Mouse (Mus musculus) heart, adult 9 months (tissue): ENCODE results near the gene Arhgap28.
A peak's percentile ranks its signal among the peaks of the same experiment; 100 is the strongest.

Experiments
- DNase-seq, 2 experiments: peaks; one replicate each; pipeline ENCODE4 v3.0.0; 2022; ENCODE audit warnings: low spot score in 2 of 2

The Arhgap28 gene

DNA sequence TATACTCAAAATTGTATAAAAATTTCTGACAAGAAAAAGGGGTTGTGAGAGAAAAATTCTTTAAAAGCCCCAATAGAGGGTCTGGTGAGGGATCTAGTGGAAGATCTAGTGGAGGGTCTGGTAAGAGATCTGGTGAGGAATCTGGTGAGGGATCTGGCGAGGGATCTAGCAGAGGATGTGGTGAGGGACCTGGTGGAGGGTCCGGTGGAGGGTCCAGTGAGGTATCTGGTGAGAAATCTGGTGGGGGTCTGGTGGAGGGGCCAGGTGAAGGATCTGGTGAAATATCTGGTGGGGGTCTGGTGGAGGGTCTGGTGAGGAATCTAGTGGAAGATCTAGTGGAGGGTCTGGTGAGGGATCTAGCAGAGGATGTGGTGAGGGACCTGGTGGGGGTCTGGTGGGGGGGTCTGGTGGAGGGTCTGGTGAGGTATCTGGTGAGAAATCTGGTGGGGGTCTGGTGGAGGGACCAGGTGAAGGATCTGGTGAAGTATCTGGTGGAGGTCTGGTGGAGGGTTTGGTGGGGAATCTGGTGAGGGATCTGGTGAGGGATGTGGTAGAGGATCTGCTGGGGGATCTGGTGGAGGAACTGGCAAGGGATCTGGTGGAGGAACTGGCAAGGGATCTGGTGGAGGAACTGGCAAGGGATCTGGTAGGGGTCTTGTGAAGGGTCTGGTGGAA, 10.4 kb downstream of the Arhgap28 start:
- no peak for DNase-seq

DNA sequence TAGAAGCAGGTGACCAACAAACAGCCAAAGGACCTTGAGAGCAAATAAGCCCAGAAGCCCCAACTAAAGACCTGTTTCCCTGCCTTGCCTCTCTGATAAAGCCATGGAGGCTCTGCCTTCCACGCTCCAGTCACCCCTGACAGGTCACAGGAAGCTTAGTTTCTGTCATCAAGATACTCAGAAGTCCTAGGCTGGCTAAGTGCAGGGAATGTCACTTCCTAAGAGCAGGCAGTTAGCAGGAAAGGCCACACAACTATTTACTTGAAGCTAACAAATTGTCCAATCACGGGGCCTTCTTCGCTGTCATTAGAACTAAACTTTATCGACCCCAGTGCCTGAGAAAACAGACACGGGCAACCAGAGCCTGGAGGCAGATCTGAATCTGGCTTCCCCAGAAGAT, 14.2 kb downstream of the Arhgap28 start:
- no peak for DNase-seq

DNA sequence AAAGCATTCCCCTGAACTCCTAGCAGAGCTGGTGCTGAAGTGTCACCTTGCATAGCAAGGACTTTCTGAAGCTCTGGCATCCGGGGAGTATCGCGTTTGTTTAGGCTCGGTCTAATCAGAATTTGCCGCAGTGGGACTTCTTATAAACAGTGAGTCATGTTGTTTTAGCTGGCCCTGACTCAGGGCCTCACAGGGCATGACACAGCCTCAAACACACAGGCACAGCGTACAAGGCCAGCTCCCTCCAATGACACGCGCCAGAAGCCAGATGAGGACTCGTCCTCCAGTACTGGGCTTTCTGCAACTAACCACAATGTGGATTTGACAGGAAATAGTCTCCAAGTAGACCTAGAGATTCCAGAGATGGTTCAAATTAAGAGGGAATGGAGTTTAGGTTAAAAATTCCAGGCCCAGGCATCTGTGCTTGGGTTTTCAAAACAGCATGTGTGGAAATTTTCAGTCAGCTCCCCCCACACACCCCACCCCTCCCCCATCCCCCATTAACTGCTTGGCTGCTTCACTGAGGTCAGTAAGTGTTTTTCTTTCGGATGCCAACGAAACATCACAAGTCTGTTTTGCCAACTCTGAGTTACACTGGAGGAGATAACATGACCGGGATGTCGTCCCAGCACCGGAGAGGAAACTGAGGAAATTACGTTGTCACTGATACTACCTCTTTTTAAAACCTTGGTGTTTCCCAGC, 14.8 kb downstream of the Arhgap28 start:
- peak; percentile 82 to 85 for DNase-seq

DNA sequence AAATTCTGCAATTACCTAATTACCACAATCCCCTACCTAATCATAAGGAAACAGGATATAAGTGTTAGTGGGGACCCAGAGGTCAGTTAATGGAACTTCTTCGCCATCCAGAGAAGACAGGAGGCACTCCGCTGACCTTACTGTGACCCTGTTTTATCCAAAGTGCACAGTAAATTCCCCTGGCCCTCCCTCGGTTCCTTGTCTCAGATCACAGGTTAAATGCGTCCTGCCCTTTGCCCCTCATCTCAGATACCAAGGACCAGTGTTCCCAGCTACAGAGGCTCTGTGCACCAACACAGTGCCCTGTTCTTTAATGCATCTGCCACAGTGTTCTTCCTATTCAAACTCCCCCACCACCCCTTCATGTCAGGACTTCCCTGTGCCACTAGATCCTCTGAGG, 18.4 kb downstream of the Arhgap28 start:
- DNase-seq = no peak

DNA sequence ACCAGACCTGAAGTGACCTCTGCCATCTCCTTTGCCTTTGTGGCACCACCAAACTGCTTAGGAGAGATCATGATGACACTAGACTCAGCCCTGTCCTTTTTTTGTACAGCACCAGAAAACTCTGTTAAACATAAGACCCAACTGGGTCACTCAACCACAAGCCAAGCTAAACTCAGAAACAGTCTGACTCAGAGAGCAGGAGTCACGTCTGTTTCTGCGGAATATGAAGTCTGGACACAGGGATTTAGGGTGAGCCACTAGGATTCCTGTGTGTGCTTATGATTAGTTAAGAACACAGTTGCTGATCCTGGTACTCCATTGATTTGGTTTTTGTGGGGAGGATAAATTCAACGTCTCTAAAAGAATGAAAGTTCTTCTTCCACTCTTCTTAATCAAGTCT, 23.3 kb downstream of the Arhgap28 start:
- no peak for DNase-seq

DNA sequence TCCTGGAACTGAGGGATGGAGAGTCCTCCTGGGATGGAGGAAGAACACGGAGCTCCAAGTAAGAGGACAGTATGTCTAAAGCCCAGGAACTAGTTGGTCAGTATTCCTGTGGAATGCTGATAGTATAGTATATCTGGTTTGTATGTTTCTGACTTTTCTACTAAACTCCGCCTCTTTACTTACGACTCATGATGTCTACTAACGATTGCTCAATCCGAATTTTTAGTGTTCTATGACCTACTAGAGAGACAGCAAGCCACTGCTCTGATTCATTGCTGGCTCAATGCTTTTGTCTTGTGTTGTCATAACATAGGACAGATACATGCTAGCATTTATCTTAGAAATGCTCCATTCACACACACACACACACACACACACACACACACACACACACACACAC, 24.7 kb downstream of the Arhgap28 start:
- no peak for DNase-seq

DNA sequence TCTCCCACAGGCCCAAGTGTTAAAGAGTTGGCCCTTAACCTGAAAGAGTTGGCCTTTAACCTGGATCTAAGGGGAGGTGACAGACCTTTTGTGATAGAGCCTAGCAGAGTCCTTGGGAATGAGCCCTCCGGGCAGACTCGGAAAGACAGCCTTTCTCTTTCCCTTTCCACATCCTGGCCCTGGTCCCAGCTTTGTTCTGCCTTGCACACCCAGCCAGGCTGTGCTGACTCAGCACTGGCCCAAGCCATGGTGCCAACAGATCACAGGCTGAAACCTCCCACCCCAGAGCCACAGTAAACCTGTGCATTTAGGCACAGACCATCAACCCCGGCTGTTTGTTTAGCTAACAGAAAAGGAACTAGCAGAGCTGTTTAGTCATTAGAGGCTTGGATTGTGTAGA, 25.1 kb downstream of the Arhgap28 start:
- DNase-seq = peak; percentile 63 to 65

DNA sequence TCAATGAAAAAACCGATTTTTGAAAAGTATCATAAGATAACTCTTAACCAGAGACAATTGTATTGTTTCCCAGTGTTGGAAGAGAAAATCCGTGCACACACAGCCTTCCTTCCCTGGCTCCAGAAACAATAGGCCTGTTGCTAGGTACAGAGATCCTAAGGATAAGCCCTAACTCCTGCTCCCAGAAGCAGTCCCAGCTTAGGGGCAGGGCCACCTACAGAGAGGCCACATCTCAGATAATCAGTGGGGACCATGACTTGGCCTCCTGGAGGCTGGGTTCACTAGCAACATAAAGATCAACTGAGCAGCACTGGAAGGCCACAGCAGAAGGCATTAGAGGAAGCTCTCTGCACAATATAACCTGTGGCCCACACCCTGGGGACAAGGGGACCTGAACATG, 27.5 kb downstream of the Arhgap28 start:
- DNase-seq = no peak

DNA sequence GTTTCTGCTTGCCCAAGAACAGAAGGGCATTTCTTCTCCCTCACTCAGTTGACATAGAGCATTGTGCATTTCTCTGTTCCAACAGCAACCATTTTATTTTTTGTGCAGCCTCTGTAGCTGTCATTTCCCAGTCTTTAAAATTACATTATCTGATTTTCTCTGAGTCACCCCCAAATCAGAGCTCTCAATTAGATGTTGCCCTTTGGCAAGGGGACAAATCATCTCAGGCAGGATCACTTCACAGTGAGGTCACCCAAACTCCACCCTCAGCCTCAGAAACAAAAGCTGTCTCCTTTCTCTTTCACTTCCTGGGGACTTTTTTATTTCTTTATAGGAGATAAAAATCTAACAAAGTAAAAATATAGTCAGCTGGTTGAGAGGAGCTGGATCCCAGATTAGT, 27.9 kb downstream of the Arhgap28 start:
- DNase-seq = peak in 1 of 2 experiments; percentile 12

DNA sequence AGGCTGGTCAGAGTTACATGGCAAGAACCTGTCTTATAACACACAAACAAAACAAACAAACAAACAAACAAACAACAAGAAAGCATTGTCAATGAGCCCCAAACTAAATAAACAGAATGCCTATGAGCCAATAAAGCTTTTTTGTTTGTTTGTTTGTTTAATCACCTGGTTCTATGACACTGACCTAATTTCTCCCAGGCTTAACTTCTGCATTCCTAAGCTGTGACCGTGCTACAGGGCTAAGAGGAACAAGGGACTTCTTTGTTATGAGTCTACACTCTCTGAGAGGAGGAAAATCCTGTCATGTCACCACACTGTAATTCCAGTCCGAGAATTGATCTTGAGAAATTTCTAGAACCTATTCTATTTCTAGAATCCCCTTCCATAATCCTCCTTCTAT, 29.2 kb downstream of the Arhgap28 start:
- no peak for DNase-seq

DNA sequence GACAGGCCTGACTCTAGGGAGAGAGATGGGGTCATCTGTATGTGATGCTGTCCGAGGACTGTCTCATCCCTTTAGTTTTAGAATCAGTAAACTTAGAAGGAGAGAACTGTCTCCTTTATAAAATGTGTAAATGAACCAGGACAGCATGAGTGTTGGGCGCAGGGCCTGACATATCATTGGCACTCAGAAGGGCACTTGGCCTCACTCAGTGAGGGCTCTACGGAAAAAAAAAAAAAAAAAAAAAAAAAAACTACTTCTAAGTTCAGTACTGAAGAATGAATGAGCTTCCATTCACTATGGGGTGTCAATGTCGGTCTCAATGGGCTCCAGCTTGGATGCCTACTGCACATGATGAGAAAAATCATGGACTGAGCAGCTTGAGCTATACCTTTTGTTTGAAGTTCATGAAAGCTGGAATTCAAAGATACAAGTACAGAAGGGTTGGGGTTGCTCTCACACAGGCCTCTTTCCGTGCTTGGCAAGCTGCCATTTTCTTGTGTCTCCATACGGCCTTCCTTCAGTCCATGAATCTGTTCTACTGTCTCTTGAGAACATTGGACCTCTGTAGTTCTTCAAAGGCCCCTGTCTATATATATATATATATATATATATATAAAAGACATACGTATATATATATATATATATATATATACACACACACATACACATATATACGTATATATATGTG, 36.9 kb downstream of the Arhgap28 start:
- no peak for DNase-seq

DNA sequence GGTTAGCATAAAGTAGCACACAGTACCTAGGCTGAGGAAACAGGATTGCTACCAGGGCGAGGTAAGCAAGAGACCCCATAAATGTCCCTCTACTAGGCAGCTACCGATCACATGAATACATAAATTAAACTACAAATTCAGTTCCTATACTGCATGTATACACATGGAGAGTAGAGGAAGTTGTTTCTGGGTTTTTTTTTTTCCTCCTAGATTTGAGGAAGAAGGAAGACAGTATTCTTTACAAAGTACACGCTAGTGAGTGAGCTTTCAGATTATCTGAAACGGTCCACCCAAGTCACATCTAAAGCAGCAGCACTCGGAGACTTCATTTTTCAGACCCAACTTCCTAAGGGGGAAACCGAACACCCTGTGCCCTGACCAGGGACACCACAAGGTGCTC, 41.1 kb downstream of the Arhgap28 start:
- DNase-seq = no peak

DNA sequence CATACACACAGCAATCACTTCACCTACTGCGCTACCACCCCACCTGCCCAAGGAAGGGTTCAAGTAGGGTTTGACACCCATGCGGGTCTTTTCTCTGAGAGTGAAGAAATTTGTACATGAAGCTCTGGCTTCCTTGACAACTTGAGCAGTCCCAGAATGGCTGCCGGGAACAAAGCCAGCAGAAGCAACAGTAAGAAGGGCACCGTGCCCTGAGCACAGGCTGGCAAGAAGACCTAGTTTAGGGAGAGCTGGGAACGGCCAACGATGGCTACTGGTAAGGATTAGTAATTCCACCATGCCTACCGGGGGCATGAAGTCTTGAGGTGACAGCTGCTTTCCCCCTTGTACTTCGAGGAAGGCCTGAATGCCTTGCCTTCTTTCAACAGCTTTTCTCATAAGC, 41.9 kb downstream of the Arhgap28 start:
- DNase-seq = no peak

DNA sequence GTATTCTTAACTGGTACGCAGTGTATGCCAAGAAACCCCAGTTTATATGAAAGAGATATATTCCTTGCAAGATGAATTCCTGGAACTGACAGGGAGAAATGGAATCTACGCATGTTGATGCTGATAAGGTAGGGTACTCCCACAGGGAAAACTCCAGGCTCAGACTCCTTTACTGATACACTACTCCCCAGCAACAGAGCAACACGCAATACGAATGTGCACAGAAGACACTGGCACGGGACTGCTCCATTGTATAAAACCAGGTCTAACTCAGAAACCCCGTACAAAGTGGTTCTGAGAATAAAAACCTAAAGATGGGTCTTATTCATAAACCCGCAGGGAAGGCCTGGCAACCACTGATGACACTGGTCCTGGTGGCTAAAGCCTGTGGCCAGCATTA, 45.0 kb downstream of the Arhgap28 start:
- DNase-seq = no peak

DNA sequence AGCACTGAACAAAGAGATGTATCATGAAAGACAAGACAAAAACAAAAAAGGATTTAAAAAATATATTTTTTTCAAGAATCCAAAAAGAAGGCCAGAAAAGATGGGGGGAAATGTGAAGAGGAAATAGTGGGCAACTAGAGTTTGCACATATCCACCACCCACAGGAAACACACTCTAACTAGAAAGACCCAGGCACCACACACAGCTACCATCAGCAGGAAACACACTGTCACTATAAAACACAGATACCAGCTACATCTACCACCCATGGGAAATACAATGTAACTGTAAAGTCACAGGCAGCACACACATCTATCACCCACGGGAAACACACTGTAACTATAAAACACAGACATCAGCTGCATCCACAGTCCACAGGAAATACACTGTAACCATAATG, 46.3 kb downstream of the Arhgap28 start:
- no peak for DNase-seq

DNA sequence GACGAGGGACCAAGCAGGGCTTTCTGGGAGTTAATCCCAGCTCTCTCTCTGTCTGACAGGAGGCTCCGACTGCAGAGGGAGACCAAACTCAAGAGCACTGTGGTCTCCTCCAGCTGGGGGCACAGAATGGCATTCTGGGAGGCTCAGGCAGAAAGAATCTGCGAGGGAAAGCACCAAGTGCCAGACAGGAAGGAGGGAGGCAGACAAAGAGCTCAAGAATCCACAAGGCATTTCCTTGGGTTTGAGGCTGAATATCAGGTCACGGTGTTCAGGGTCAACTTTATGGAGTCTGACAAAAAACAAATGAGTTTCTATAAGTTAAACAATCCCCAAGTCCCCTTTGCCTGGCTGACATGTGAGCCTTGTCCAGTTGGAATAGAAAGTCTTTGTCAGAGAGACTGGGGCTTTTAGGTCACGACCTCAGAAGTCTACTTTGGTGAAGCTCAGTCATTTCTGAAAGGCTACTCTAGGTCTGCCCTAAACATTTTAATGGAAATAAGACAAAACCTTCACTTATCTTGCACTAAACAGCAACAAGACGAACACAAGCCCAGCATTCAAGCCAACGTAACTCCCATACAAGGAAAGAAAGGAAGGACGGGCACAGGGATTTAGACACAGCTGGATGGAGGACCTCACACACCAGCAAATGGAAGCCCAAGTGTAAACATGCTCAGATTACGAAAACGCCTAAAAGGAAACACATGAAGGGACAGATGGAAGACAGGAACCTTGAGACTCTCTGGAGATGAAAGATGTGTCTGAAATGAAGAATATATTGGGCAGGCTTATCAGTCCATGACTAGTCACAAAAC, 47.8 kb downstream of the Arhgap28 start:
- DNase-seq = no peak

DNA sequence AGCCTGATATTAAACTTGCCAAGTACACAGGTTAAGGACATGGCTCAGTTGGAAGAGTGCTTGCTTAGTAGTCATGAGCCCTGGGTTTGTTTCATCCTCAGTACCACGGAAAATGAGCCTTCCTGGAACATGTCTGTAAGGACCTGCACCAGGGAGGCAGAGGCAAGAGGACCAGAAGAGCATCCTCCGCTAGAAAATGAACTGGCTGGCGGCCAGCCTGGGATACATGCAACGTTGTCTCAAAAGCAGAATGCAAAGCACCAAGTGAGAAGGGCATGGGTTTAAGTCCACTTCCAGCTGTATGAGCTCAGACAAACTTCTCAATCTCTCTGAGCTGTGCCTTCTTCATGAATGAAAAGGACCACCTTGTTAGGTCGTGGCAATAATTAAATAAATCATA, 49.0 kb downstream of the Arhgap28 start:
- DNase-seq = no peak

DNA sequence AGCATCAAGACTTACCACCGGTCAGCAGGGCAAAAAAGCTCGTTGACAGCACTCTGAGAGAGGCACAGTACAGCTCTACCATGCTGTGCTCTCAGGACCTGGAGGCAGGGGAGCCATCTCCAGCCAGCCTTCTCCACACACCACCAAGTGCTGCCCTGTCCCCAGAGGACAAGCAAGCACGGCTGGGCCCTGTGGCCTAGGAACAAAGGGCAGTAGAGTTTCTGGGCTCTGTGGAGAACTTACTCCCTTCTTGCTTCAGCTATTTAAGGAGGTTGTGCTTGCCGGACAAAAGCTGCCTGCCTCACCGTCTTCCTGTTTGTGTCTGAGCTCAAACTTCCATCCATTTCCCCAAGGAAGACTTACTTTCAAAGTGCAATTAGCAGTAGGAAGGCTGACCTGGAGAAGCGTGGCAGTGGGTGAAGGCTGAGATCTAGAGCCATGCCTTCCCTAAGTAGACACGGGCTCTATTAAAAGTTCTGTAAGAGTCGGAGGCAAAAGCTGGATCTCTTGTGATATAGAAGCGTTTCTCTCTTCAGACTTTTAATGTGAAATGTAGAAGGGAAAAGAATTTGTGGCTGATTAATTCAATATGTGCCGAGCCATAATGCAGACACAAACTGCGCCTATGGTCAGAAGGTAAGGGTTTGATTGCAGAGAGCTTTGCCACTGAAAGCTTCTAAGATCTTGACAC, 53.3 kb downstream of the Arhgap28 start:
- no peak for DNase-seq

DNA sequence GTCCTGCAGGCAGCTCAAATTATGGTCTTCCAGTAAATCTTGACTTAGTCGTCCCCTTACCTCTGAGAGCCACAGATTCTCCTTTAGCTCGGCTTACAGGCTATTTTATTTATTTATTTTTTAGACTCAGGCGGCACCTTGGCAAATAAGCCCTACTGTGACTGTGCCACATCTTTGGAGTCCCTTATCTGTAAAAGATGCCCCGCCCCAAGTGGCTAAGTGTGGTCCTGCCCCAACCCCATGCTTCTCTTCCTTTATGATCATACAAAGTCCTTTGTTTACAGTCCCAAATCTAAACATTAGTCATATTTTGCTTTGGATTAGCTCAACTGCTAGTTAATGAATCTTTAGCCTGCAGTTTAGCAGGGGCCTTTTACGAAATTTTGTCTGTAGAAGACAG, 55.3 kb downstream of the Arhgap28 start:
- no peak for DNase-seq

DNA sequence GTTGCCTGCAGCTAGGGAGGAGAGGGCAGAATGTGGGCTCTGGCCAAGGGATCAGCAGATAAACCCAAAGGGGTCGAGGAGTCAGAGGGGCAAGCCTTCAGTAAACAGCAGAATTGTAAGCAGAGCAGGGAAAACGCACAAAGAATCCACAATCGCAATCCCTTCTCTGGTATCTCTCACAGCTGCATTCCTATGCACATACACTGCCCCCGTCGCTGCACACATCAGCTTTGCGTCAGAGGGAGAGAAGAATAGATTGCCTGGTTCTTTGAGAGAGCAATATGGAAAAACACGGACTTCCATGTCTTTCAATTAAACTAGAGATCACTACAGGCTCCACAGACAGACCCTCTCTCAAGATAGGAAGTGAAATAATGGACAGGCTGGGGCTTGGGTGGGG, 58.5 kb downstream of the Arhgap28 start:
- DNase-seq = no peak

DNA sequence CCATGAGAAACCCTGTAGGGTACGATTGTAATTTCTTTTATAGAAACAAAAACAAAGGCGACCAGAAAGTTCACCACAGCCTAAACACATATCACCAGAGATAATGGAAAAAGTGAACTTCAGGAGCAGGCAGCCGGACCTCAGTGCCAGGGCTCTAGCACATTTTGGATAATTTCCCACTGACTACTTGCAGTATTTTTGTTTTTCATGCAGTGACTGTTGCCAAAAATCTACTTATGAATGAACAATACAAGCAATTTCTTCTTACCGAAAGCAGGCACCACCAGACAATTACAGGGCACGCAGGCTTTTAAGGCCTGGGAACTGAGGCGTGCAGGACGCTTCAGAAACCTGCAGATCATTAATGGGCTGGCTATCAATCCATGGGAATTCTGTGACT, 59.7 kb downstream of the Arhgap28 start:
- peak in 1 of 2 experiments; percentile 10 for DNase-seq

DNA sequence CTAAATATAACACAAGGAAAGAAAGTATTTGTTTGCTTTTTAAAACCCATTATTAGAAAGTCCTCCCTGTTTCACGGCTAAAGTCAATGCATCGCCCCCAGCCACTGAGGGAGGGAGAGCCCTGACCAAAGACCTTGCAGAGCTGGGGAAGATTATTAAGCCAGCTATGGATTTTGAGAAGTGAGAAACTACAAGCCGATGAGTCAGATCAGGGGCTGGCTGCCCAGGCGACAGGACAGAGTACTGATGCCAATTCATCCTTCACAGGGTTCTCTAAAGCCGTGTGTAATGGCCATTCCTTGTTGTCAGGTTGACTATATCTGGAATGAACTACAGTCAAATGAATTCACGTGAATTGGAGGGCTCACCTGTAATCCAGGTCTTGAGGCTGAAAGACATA, 62.9 kb downstream of the Arhgap28 start:
- no peak for DNase-seq
